Mouse (Mus musculus) T-helper 2 cell (primary cell): ENCODE data around the gene Sectm1b.

Experiments
- in situ Hi-C: fragments of 300-600 bp; cut with MboI, MseI; formaldehyde crosslinking; loops from one replicate; pipeline ENCODE4 v1.15.1; 2025; ENCODE audit warnings: high pct_unique_total_duplicates

Gene Sectm1b

DNA sequence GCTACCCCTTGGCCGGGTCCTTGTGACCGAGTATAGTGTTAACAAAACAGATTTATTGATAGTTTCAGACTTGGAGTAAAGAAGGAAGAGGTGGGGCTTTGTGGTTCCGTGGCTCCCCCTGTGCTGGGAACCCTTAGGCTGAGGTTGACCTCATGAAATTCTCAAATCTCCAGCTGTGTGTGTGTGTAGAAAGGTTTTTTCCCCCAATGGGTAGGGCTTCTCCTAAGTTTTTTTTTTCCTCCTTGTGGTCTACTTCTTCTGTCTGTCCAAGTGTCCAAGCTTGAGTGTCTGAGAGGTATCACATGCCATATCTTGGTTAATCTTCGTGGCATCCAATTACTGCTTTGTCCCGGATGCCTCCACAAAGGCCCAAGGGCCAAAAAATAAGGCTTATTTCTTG, 30.3 kb downstream of the Sectm1b start:
- in situ Hi-C loops: loop anchor here (5.0 kb wide), 1 partner anchor 36 kb away; no protein-coding TSS in a partner anchor

DNA sequence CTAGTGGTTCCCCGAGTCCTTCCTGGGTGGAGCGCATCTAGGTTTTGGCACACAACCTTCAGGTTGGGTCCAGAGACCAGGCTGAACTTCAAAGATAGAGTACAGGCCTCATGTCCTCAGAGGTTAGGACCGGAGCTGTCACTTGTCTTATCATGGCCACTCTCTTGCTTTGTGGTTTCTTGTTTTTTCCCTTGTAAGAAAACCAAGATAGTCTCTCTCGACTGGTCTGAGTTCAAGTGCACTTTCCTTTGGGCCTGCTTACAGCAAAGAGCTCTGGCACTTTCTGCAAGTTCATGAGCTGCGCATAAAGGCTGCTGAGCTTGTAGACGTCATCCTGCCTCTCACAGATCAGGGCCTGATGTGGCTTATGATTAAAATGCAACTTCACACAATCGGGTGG, 36.1 kb downstream of the Sectm1b start:
- in situ Hi-C loops: no loop called here

DNA sequence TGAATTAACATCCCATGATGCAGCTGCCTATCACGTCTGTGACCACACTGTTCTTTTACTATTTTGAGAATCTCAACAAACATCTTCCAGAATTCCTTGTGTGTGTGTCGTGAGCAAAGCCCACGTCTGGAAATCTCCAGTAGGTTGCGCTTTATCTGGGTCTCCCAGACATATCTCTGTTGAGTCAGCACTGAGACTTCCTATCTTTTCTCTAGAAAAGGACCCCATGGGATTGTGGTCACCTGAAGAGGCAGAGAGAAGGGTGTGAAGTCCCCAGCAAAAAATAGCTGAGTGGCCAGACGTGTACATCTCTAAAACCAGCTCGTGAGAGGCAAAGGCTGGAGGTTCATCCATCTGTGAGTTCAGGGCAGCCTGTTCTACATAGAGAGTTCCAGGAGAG, 39.2 kb downstream of the Sectm1b start:
- in situ Hi-C loops: no loop called here

DNA sequence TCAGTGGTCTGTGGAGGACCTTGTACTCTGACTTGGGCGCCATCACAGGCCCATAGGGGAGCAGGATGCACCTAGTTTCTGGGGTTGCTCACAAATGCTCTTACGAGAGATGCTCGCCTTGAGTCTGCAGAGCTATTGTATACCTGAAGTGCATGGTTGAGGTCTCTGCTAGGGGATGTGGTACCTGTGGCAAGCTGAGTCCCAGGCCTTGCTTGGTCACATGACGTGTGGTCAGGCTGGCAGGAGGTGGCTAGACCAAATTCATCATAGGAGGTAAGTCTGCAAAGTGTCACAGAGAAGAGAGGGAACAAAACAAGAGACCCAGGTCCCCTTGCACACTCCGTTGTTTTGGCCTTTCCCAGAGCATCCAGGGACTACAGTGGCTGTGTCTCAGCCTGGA, 43.9 kb downstream of the Sectm1b start:
- in situ Hi-C loops: no loop called here

DNA sequence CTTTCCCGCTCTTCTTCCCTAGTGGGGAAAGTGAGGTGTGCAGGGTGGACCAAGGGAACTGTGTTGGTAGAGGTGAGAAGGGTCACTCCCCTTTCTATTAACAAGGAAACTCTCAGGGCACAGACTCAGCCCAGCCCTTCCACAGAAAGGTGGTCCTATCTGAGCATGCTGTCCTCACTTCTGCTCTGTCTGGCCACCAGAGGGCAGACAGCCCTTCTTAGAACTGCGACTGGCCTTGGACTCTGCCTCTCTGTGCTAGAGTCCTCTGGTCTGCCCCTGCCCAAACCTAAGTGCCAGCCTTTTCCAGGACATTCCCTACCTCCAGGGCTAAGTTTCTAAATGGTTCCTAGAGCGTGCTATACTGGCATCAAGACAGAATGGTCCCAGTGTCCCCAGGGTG, 45.7 kb downstream of the Sectm1b start:
- in situ Hi-C loops: no loop called here

DNA sequence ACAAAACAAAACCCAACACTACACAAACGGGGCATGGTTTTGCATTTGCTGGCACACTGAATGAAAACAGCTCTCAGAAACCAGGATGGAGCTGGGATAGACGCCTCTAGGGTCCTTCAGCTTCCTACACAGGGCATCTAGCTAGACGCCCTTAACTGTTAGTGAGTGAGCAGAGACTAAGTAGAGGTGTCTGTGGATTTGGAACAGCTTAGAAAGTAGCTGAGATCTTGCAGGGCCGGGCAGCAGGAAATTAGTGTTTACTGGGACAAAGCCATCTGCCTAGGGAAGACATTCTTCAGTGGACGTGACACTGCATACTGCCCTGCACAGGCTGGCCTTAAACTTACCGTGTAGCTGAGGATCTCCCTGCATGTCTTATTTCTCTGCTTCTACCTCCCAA, 47.9 kb downstream of the Sectm1b start:
- in situ Hi-C loops: no loop called here

DNA sequence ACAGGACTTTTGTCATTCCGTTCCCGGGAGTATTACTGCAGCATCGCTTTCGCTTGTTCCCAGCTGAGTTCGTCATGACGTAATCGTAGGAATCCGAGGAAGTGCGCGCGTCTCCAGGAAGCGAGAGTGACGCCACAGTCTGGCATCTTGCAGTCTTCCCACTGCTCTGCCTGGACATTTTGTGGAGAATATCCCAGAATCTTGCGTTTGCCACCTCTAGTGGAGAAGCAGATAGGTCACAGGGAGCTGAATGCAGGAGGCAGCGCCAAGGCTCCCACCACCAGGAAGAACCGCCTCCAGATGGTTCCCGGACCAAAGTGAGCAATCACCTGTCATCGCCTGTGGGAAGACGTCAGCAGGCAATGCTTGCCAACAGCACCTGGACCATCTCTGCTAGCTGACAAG, 48.5 kb downstream of the Sectm1b start:
- in situ Hi-C loops: no loop called here

DNA sequence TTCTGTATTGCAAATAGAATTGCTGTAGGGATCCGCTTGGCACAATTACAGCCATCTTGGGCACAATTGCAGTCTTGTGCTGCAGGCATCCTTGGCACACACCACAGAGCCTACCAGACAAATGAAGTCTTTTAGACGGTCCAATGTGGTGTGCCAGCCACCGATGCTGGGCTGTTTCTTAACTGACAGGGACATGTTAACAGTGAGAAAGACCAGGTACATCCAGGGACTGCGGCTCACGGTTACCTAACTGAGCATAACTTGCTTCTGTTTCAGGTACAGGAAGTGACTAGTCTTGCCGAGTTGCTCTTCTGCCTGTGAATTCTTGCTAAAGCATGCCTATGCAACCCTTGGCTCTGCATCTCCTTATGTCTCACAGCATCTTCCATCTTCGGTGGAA, 49.7 kb downstream of the Sectm1b start:
- in situ Hi-C loops: no loop called here

DNA sequence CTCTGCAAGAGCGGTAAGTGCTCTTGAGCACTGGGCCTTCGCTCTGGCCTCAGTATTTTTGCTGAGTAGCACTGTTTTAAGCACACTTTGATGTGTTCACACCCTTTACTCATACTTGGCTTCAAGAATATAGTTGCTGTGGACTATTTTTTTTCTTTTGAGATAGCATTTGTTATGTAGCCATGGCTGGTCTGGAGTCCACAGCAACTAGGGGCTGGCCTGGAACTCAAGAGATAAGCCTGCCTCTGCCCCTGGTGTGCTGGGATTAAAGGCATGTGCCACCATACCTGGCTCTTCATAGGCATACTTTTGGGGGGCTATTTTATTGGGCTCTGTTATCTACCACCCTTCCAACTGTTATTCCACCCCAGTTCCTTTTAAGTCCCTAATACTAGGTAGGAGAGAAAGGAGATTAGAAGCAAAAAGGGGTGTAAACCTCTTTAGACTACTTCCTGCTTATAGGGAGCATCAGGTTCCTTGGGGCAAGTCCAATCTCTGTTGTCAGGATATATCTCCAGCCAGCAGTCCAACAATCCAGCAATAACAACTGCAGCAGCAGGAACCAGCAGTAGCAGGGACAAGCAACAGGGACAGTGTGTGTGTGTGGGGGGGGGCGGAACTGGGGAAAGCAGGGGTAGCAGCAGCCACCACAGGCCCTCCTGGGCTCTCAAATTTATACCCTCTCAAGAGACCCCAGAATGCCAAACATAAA, 53.2 kb downstream of the Sectm1b start:
- in situ Hi-C loops: no loop called here

DNA sequence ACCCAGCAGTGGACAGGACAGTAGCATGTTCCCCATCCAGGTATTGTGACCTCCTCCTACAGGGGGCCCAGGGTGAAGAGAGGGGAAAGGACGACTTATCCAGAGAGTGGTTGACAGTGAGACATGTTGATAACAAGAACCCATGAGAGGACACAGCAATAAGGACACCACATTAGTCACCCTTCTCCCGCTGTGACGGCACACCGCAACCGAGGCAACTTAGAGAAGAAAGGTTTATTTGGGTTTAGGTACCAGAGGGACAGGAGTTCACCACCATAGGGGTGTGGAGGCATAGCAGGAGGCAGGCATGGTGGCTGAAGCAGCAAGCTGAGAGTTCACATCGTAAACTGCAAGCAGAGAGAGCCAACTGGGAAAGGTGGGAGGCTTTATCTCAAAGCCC, 57.2 kb downstream of the Sectm1b start:
- in situ Hi-C loops: no loop called here

DNA sequence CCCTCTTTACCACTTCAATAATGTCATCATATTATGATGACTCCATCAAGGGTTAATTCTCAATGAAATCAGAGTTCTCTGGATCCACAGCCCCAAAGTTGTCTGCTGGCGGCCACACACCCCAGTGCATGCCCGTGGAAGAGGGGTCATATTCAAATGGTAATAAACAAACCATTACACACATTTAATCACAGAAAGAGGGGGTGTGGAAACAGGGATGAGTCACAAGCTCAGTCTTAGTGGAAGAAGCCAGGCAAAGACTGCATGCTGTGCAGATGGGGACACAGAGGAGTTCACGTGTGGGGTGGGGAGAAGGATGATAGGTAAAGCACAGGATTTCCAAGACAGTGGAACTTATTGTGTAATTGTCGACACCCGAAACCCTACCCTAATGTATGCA, 59.1 kb downstream of the Sectm1b start:
- in situ Hi-C loops: no loop called here
